Mouse (Mus musculus) kidney, adult 9 months (tissue): Measurements from ENCODE around the gene Arx.

Experiments
- DNase-seq: peaks from one replicate; pipeline ENCODE4 v3.0.0; 2022

Arx gene

DNA sequence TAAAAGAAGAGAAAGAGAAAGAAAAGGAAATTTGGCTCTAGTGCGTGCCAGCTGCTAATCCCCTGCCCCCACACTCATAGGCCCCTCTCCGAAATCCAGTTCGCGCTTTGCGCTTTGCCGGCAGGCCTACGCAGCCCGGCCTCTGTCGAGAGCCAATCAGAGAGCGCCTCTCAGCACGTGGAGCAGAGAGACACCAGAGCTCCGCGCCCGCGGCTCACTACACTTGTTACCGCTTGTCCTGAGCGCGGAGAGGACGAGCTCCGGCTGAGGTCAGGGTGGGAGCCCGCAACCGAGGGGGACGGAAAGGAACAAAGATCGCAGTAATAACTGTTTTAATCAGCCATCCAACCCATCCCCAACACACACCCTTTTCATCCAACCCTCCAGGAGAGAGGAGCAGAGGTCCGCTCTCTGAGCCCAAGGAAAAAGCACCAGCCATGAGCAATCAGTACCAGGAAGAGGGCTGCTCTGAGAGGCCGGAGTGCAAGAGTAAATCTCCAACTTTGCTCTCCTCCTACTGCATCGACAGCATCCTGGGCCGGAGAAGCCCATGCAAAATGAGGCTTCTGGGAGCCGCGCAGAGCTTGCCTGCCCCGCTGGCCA, at the start of gene Arx:
Arx (plus strand) TSS at position 155 of the 603 bp plus-strand sequence.
- peak; percentile 27 for DNase-seq

DNA sequence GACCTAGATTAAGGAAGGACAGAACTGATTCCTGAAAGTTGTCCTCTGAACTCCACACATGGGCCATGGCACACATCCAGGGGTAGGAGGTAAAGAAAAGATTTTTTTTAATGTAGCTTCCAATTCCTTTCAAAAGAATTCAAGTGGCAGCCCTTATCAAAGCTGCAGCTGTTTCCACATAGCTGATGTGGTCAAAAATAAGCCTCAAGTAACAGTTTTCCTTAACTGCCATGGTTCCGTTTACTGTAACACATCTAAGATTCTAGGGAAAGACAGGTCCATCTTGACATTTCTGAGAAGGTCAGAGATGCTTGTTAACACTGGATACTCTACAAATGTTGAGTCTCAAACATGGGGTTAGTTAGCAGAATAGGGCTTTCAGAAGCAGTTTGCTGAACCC, 34.9 kb upstream of the Arx start:
- no peak for DNase-seq

GRCm38 (mm10) chrX:93275689-93276088, 10.6 kb upstream of the Arx start:
- no peak for DNase-seq

DNA sequence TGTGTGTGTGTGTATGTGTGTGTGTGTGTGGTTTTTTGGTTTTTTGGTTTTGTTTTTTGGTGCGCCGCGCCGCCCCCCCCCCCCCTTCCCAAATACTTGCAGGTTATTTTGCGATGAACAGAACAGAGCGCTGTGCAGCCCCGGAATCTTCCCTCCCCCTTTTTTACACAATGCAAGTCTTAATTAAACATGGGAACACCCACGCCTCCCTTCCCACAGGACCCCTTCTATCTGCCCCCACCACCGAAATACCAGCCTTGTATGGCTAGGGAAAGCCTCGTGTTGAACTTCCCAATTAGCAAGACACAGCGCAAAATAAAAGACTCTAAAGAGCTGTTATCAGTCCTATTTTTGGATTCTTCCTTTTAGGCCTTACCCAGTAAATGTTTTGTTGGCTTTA, 6.3 kb upstream of the Arx start:
- DNase-seq = no peak

DNA sequence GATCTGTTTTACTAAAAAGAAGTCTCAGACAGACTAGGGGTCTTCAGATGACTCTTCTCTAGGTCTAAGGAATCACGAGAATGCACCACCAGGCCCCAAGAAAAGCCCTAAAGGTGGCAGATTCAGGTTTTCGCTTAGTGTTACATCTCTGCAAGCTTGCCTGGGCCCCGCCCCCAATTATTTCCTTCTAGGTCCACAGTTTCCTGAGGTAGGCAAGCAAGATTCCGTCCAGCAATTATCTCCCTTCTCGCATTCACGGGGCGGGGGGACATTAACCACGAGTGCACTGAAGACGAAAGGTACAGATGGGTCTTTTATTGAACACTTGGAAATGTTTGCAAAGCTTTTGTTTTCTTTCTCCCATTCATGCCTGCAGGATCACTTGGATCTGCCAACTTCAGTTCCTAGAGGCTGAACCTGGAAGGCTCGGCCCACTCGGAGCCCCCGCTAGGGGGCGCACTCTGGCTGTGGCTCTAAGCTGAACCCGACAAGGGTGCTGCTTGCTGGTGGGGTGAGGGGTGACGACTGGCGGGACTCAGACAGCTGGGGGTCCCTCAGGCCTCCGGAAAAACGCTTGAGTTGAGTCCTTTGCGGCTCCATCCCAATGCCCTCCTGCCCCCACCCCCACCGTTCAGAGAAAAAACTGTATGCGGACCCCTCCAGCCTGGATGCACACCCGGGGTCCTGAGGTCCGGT, 5.1 kb upstream of the Arx start:
- DNase-seq = peak; percentile 31

- no peak for DNase-seq
These were observed 4.5 kb upstream of the Arx start for GRCm38 (mm10) chrX:93281756-93282155.

GRCm38 (mm10) chrX:93285091-93285490, 1.2 kb upstream of the Arx start:
- no peak for DNase-seq

DNA sequence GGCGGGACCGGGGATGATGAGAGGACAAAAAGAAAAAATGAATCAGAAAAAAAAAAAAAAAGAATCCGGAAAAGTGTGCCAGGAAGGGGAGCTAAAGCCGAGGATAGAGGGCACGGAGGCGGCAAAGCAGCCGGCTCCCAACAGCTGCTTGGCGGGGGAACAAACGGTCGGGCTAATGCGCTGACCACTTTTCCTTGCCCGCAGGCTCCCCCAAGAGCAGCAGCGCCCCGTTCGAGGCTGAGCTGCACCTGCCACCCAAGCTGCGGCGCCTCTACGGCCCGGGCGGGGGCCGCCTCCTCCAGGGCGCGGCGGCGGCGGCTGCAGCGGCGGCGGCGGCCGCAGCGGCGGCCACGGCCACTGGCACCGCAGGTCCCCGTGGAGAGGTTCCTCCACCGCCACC, 2.1 kb downstream of the Arx start:
- no peak for DNase-seq

GRCm38 (mm10) chrX:93289076-93289475, 2.8 kb downstream of the Arx start:
- DNase-seq = no peak

GRCm38 (mm10) chrX:93289851-93290380, 3.7 kb downstream of the Arx start:
- no peak for DNase-seq

GRCm38 (mm10) chrX:93292031-93292430, 5.8 kb downstream of the Arx start:
- DNase-seq = no peak

DNA sequence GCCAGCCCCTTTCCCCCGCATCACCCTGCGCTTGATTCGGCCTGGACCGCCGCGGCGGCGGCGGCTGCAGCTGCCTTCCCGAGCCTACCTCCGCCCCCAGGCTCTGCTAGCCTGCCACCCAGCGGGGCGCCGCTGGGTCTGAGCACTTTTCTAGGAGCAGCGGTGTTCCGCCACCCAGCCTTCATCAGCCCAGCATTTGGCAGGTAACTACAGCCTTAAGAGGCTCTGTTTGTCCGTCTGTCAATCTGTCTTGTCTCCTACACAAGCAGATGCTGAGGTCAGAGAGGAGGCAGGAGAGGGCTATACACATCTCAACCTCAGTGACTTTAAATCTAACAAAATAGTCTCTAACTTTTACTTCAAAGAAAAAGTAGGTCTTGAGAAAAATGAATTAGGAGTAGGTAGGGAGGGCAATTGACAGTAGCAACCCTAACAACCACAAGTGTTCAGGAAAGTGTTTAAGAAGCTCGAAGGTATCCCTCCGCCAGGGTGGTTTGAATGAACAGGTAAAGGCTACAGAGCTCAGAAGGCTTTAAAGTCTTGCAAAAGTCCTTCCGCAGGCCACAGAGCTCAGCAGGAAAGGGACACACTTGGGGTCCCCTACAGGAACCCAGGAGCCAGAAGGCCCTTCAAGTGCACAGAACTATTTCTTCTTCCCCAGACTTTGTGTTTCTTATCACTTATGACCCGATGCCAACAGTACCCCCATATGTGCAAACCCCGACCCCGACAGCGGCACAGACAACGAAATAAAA, 8.7 kb downstream of the Arx start:
- no peak for DNase-seq

DNA sequence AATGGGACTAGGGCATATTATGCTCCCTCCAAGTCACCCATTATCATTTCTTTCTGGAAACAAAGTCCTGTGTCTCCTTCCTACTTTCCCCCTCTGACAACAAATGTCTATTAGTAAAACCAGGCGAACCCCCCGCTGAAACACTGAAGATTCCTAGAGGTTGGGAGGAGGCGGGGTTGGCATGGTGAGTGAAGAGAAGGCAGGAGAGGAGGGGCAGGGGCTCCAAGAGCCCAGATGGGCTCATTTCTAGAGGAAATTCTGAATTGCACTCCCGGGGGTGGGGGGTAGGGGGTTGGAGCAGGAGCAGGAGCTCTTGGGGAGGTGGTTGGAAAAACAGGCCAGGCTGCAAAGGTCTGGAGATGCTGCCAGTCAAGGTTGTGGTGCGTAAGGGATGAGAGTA, 9.6 kb downstream of the Arx start:
- no peak for DNase-seq

DNA sequence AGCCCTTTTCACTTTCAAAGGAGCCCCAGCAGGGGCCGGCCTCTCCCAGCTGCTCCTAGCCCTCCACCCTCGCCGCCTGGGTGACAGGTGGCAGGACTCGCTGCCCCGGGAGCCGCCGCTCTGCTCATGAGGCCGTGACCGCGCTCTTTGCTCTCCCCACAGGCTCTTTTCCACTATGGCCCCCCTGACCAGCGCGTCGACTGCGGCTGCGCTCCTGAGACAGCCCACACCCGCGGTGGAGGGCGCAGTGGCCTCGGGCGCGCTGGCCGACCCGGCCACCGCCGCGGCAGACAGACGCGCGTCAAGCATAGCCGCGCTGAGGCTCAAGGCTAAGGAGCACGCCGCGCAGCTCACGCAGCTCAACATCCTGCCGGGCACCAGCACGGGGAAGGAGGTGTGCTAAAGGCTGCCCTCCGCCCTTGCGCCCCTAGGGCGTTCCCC, 10.8 kb downstream of the Arx start:
- DNase-seq = no peak

- DNase-seq = no peak
These were observed 12.9 kb downstream of the Arx start for GRCm38 (mm10) chrX:93299046-93299626.

- DNase-seq = no peak
These were observed 13.5 kb downstream of the Arx start for GRCm38 (mm10) chrX:93299771-93300170.

- DNase-seq = no peak
These were observed 14.1 kb downstream of the Arx start for GRCm38 (mm10) chrX:93300183-93300815.

- DNase-seq = no peak
These were observed 15.6 kb downstream of the Arx start for GRCm38 (mm10) chrX:93301798-93302197.

DNA sequence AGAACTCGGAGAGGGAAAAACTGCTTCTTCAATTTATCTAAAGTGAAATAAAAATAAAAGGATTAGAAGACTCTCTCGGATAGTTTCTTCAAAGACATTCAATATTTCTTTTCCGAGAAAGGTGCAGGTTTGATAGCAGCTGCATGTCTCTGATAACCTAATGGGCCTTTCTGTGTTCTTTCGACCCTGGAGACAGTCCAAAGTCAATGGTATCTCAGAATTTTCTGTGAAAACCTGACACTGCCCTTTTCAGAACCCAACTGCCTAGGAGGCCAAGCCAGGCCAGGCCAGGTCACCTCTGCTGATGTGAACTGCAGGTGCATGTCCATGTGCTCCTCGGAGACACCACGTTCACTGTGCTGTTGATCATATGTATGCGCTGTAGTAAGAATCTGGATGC, 19.5 kb downstream of the Arx start:
- DNase-seq = no peak

DNA sequence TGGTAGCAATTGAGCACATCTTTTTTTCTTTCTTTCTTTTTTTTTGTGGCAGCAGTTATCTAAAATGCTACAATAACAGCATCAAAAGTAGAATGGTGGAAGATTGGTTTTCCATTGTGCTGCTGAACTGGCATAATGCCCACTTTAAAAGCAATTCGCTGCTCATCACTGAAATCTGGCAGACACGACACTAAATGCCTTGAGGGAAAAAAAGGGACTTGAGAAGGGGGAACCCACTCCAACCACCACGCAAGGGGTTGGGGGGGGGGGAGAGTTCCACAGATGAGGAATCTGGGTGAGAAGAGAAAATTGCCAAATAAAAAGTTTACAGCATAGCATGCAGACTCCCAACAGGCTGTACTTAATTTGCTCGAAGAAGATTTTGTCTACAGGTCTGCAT, 31.3 kb downstream of the Arx start:
- DNase-seq = no peak

- no peak for DNase-seq
These were observed 33.7 kb downstream of the Arx start for GRCm38 (mm10) chrX:93319979-93320378.

- DNase-seq = no peak
These were observed 35.1 kb downstream of the Arx start for GRCm38 (mm10) chrX:93321336-93321735.
